Mouse (Mus musculus): ENCODE measurements at regions not wholly inside any gene's neighbourhood (a gene's known extent, or its start where the extent isn't known, plus 50 kb on each side); places are given as distances from the start of the nearest gene placed in this dataset.

- Histone ChIP-seq H3K4me1 (ENCODE audit: control insufficient read depth in 2 of 2, insufficient read depth in 2 of 2, low read length in 2 of 2) (no peaks in the 10 kb centered on the region), H3K36me3 (ENCODE audit: control insufficient read depth, insufficient read depth, low read length) (no peaks in the 10 kb centered on the region), H3K9me3 (ENCODE audit: control insufficient read depth, low read length) (no peaks in the 10 kb centered on the region), H3K27me3 (ENCODE audit: control insufficient read depth, insufficient read depth, low read length) (no peaks in the 10 kb centered on the region), H3K4me2 (ENCODE audit: low read length) (no peak overlapping the region), H3K9ac (ENCODE audit: low read length) (no peak overlapping the region), H3K27ac (replicated peaks in 1 of 2; ENCODE audit: control insufficient read depth in 1 of 2, insufficient read depth in 1 of 2, low read depth in 2 of 2, low read length in 2 of 2) (no peak overlapping the region), H3K4me3 (ENCODE audit: control insufficient read depth in 1 of 2, insufficient read depth in 1 of 2, low read depth in 1 of 2, low read length in 2 of 2) (no peak overlapping the region)
- 83% methylated on average over 4 of the region's 4 CpGs for WGBS
- ATAC-seq (ENCODE audit: insufficient number of reproducible peaks, insufficient read depth, low FRiP score, low read depth): no peak
Observed at GRCm38 (mm10) chr6:31061813-31062212, 102.9 kb upstream of the Klf14 start.

GRCm38 (mm10) chr6:31065419-31065818, 106.5 kb upstream of the Klf14 start:
- no peaks in the 10 kb centered on the region for H3K4me1 ChIP-seq (ENCODE audit: control insufficient read depth in 2 of 2, insufficient read depth in 2 of 2, low read length in 2 of 2)
- H3K4me3 ChIP-seq (ENCODE audit: control insufficient read depth in 1 of 2, insufficient read depth in 1 of 2, low read depth in 1 of 2, low read length in 2 of 2): no peak overlapping the region
- H3K9me3 ChIP-seq (ENCODE audit: control insufficient read depth, low read length): no peaks in the 10 kb centered on the region
- ATAC-seq (ENCODE audit: insufficient number of reproducible peaks, insufficient read depth, low FRiP score, low read depth): no peak
- no peak overlapping the region for H3K27ac ChIP-seq (replicated peaks in 1 of 2; ENCODE audit: control insufficient read depth in 1 of 2, insufficient read depth in 1 of 2, low read depth in 2 of 2, low read length in 2 of 2)
- WGBS: 56% methylated on average over 9 of the region's 9 CpGs
- H3K36me3 ChIP-seq (ENCODE audit: control insufficient read depth, insufficient read depth, low read length): no peaks in the 10 kb centered on the region
- no peaks in the 10 kb centered on the region for H3K27me3 ChIP-seq (ENCODE audit: control insufficient read depth, insufficient read depth, low read length)
- H3K4me2 ChIP-seq (ENCODE audit: low read length): no peak overlapping the region
- H3K9ac ChIP-seq (ENCODE audit: low read length): no peak overlapping the region

DNA sequence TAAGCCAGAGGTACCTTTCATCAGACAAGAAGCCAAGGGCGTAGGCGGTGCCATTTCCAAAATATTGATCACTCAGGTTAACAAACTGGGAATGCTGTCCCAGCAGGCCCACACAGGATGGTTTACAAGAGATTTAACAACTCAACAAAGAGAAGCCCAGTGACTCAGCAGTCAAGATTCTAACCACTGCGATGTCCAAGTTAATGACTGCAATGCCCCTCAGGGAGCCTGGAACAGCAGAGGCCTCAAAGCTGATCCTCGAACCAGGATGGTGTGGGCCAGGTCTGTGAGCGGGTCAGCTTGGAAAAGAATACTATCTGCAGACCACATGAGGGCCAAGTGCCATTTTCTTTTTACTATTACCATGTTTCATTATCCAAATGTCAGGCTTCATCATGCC, 108.0 kb upstream of the Klf14 start:
- no peak overlapping the region for H3K4me2 ChIP-seq (ENCODE audit: low read length)
- no peak overlapping the region for H3K9ac ChIP-seq (ENCODE audit: low read length)
- ATAC-seq (ENCODE audit: insufficient number of reproducible peaks, insufficient read depth, low FRiP score, low read depth): no peak
- H3K4me1 ChIP-seq (ENCODE audit: control insufficient read depth in 2 of 2, insufficient read depth in 2 of 2, low read length in 2 of 2): peaks cover 0 to 2% of the 10 kb centered on the region in 2 experiments; a peak in 1 of 4 replicates
- H3K27me3 ChIP-seq (ENCODE audit: control insufficient read depth, insufficient read depth, low read length): no peaks in the 10 kb centered on the region
- 89% methylated on average over 5 of the region's 5 CpGs for WGBS
- no peaks in the 10 kb centered on the region for H3K9me3 ChIP-seq (ENCODE audit: control insufficient read depth, low read length)
- no peak overlapping the region for H3K27ac ChIP-seq (replicated peaks in 1 of 2; ENCODE audit: control insufficient read depth in 1 of 2, insufficient read depth in 1 of 2, low read depth in 2 of 2, low read length in 2 of 2)
- no peak overlapping the region for H3K4me3 ChIP-seq (ENCODE audit: control insufficient read depth in 1 of 2, insufficient read depth in 1 of 2, low read depth in 1 of 2, low read length in 2 of 2)
- H3K36me3 ChIP-seq (ENCODE audit: control insufficient read depth, insufficient read depth, low read length): no peaks in the 10 kb centered on the region

DNA sequence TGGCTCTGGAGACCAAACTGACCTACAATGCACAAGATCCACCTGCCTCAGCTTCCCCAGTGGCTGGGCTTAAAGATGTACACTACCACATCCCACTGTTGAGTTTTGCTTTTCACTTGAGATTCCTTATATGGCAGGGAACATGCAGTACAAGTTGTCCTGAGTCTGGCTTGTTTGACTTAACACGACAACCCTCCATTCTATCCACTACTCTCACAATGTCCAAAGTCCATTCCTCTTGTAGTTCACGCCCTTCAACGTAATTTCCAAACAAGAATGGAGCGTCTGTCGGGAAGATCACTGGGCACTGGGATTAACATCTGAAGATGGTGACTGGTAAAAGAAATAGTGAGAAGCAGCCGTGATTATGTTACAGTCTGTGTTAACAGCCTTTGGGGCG, 108.6 kb upstream of the Klf14 start:
- no peak overlapping the region for H3K9ac ChIP-seq (ENCODE audit: low read length)
- 78% methylated on average over 7 of the region's 7 CpGs for WGBS
- no peak overlapping the region for H3K27ac ChIP-seq (replicated peaks in 1 of 2; ENCODE audit: control insufficient read depth in 1 of 2, insufficient read depth in 1 of 2, low read depth in 2 of 2, low read length in 2 of 2)

GRCm38 (mm10) chr6:31069243-31069642, 110.4 kb upstream of the Klf14 start:
- ATAC-seq (ENCODE audit: insufficient number of reproducible peaks, insufficient read depth, low FRiP score, low read depth): no peak
- no peak overlapping the region for H3K4me3 ChIP-seq (ENCODE audit: control insufficient read depth in 1 of 2, insufficient read depth in 1 of 2, low read depth in 1 of 2, low read length in 2 of 2)
- 78% methylated on average over 13 of the region's 13 CpGs for WGBS

More for the DNA sequence above, 108.6 kb upstream of the Klf14 start:
- Histone ChIP-seq H3K27me3 (ENCODE audit: control insufficient read depth, insufficient read depth, low read length) (no peaks in the 10 kb centered on the region), H3K36me3 (ENCODE audit: control insufficient read depth, insufficient read depth, low read length) (no peaks in the 10 kb centered on the region), H3K4me3 (ENCODE audit: control insufficient read depth in 1 of 2, insufficient read depth in 1 of 2, low read depth in 1 of 2, low read length in 2 of 2) (no peak overlapping the region), H3K4me1 (ENCODE audit: control insufficient read depth in 2 of 2, insufficient read depth in 2 of 2, low read length in 2 of 2) (peaks cover 0 to 2% of the 10 kb centered on the region in 2 experiments; a peak in 1 of 4 replicates), H3K9me3 (ENCODE audit: control insufficient read depth, low read length) (no peaks in the 10 kb centered on the region), H3K4me2 (ENCODE audit: low read length) (no peak overlapping the region)
- ATAC-seq (ENCODE audit: insufficient number of reproducible peaks, insufficient read depth, low FRiP score, low read depth): no peak

DNA sequence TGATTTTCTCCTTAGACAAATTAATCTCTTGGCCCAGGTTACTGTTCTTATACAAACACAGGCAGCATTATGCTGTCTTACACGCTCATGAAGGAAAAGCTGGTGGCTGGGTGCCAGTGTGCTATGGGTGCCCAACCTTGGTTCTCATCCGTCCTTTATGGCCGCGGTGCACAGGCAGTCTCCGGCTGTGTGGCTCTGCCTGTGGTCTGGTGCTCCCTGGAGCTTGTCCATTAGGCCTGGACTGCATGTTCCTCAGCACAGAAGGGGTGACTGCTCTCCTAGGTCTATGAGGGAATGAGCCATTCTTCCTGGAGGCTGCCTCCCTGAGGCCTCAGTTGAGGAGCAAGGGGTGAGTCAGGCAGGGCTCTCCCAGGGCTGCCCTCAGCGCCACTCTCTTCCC, 111.7 kb upstream of the Klf14 start:
- no peaks in the 10 kb centered on the region for H3K36me3 ChIP-seq (ENCODE audit: control insufficient read depth, insufficient read depth, low read length)
- H3K4me3 ChIP-seq (ENCODE audit: control insufficient read depth in 1 of 2, insufficient read depth in 1 of 2, low read depth in 1 of 2, low read length in 2 of 2): no peak overlapping the region
- H3K9ac ChIP-seq (ENCODE audit: low read length): no peak overlapping the region
- 72% methylated on average over 6 of the region's 6 CpGs for WGBS
- no peak for ATAC-seq (ENCODE audit: insufficient number of reproducible peaks, insufficient read depth, low FRiP score, low read depth)
- H3K9me3 ChIP-seq (ENCODE audit: control insufficient read depth, low read length): no peaks in the 10 kb centered on the region
- no peak overlapping the region for H3K4me2 ChIP-seq (ENCODE audit: low read length)
- peaks cover 2% of the 10 kb centered on the region in 2 experiments; a peak in 1 of 4 replicates for H3K4me1 ChIP-seq (ENCODE audit: control insufficient read depth in 2 of 2, insufficient read depth in 2 of 2, low read length in 2 of 2)
- H3K27ac ChIP-seq (replicated peaks in 1 of 2; ENCODE audit: control insufficient read depth in 1 of 2, insufficient read depth in 1 of 2, low read depth in 2 of 2, low read length in 2 of 2): no peak overlapping the region
- H3K27me3 ChIP-seq (ENCODE audit: control insufficient read depth, insufficient read depth, low read length): no peaks in the 10 kb centered on the region

More at GRCm38 (mm10) chr6:31069243-31069642, 110.4 kb upstream of the Klf14 start:
- Histone ChIP-seq H3K36me3 (ENCODE audit: control insufficient read depth, insufficient read depth, low read length) (no peaks in the 10 kb centered on the region), H3K27ac (replicated peaks in 1 of 2; ENCODE audit: control insufficient read depth in 1 of 2, insufficient read depth in 1 of 2, low read depth in 2 of 2, low read length in 2 of 2) (no peak overlapping the region), H3K4me1 (ENCODE audit: control insufficient read depth in 2 of 2, insufficient read depth in 2 of 2, low read length in 2 of 2) (peaks cover 0 to 2% of the 10 kb centered on the region in 2 experiments; a peak in 1 of 4 replicates), H3K4me2 (ENCODE audit: low read length) (no peak overlapping the region), H3K27me3 (ENCODE audit: control insufficient read depth, insufficient read depth, low read length) (no peaks in the 10 kb centered on the region), H3K9ac (ENCODE audit: low read length) (no peak overlapping the region), H3K9me3 (ENCODE audit: control insufficient read depth, low read length) (no peaks in the 10 kb centered on the region)

GRCm38 (mm10) chr6:31070966-31071365, 112.1 kb upstream of the Klf14 start:
- H3K9me3 ChIP-seq (ENCODE audit: control insufficient read depth, low read length): no peaks in the 10 kb centered on the region
- peaks cover 3 to 4% of the 10 kb centered on the region in 2 experiments for H3K4me1 ChIP-seq (ENCODE audit: control insufficient read depth in 2 of 2, insufficient read depth in 2 of 2, low read length in 2 of 2)
- no peaks in the 10 kb centered on the region for H3K36me3 ChIP-seq (ENCODE audit: control insufficient read depth, insufficient read depth, low read length)
- ATAC-seq (ENCODE audit: insufficient number of reproducible peaks, insufficient read depth, low FRiP score, low read depth): no peak
- WGBS: 49% methylated on average over 9 of the region's 9 CpGs
- no peaks in the 10 kb centered on the region for H3K27me3 ChIP-seq (ENCODE audit: control insufficient read depth, insufficient read depth, low read length)
- no peak overlapping the region for H3K27ac ChIP-seq (replicated peaks in 1 of 2; ENCODE audit: control insufficient read depth in 1 of 2, insufficient read depth in 1 of 2, low read depth in 2 of 2, low read length in 2 of 2)
- H3K4me2 ChIP-seq (ENCODE audit: low read length): no peak overlapping the region
- no peak overlapping the region for H3K4me3 ChIP-seq (ENCODE audit: control insufficient read depth in 1 of 2, insufficient read depth in 1 of 2, low read depth in 1 of 2, low read length in 2 of 2)
- H3K9ac ChIP-seq (ENCODE audit: low read length): no peak overlapping the region

GRCm38 (mm10) chr6:31072072-31072471, 113.2 kb upstream of the Klf14 start:
- H3K9me3 ChIP-seq (ENCODE audit: control insufficient read depth, low read length): no peaks in the 10 kb centered on the region
- no peak overlapping the region for H3K4me3 ChIP-seq (ENCODE audit: control insufficient read depth in 1 of 2, insufficient read depth in 1 of 2, low read depth in 1 of 2, low read length in 2 of 2)
- H3K36me3 ChIP-seq (ENCODE audit: control insufficient read depth, insufficient read depth, low read length): no peaks in the 10 kb centered on the region
- peaks cover 12 to 14% of the 10 kb centered on the region in 2 experiments for H3K4me1 ChIP-seq (ENCODE audit: control insufficient read depth in 2 of 2, insufficient read depth in 2 of 2, low read length in 2 of 2)
- ATAC-seq (ENCODE audit: insufficient number of reproducible peaks, insufficient read depth, low FRiP score, low read depth): no peak
- no peak overlapping the region for H3K27ac ChIP-seq (replicated peaks in 1 of 2; ENCODE audit: control insufficient read depth in 1 of 2, insufficient read depth in 1 of 2, low read depth in 2 of 2, low read length in 2 of 2)
- WGBS: 84% methylated on average over 7 of the region's 7 CpGs
- no peaks in the 10 kb centered on the region for H3K27me3 ChIP-seq (ENCODE audit: control insufficient read depth, insufficient read depth, low read length)
- no peak overlapping the region for H3K4me2 ChIP-seq (ENCODE audit: low read length)
- H3K9ac ChIP-seq (ENCODE audit: low read length): no peak overlapping the region
